21 mouse cellular contexts compared by ENCODE assay signal in the genomic region with DNA sequence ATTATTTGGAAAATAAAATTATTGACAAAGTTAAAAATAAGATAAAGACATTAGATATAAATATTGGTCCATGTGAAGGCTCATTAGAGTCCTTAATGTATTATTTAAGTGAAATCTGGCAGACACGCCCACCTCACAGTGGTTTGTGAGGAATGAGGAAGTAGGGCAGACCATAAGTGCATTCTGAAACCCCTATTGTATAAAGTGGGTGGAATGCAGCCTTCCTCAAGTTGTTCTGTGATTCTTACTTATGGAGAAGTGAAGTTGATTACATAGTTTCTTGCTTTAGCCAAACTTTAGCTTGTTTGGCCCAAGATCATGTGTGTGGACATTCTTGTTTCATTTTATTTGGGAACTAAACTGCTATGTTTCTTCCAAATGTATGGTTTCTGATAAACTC.
A peak's percentile ranks its signal among the peaks of the same experiment; 100 is the strongest.
DNase-seq lines count a peak whose midpoint lies in the region; ATAC-seq and TF ChIP-seq lines count a peak whose summit lies in the region.
"Had no signal": no experiment of that assay in that cellular context is flagged by ENCODE, and none has a peak within 500 bp of the region (broad histone marks: within the 10 kb centered on the region; RNA-seq: fewer than 3 reads in every experiment).

No protein-coding gene starts in this region.

- H3K27me3 ChIP-seq in lung, embryonic 16.5 days (ENCODE audit: control insufficient read depth, insufficient read depth, low read depth, low read length), result no peaks in the 10 kb centered on the region
- no peaks in the 10 kb centered on the region for H3K27me3 ChIP-seq in splenic B cell, adult 2 months (ENCODE audit: control insufficient read depth, insufficient read depth, low read length, poor library complexity, severe bottlenecking)
- H3K27me3 ChIP-seq in liver, embryonic 11.5 days (replicated peaks; ENCODE audit: control insufficient read depth, insufficient read depth, low read length), result no peaks in the 10 kb centered on the region
- H3K27me3 ChIP-seq: forebrain, embryonic 15.5 days; heart, embryonic 15.5 days; midbrain, embryonic 12.5 days had no signal

- H3K4me2 ChIP-seq in lung, embryonic 16.5 days (ENCODE audit: low read depth, low read length), result no peak overlapping the region
- H3K4me2 ChIP-seq in liver, embryonic 11.5 days, result no peak overlapping the region
- H3K4me2 ChIP-seq: forebrain, embryonic 15.5 days; heart, embryonic 15.5 days; midbrain, embryonic 12.5 days had no signal

- H3K4me1 ChIP-seq in lung, embryonic 16.5 days (replicated peaks; ENCODE audit: control insufficient read depth, insufficient read depth, low read length), result 0 out of 2 replicates have a peak, but pooled peaks cover 2% of the 10 kb centered on the region
- H3K4me1 ChIP-seq in lung, adult 2 months (ENCODE audit: control insufficient read depth, insufficient read depth, low read length), result no peaks in the 10 kb centered on the region
- H3K4me1 ChIP-seq in liver, embryonic 11.5 days (replicated peaks; ENCODE audit: control insufficient read depth, insufficient read depth, low read length), result no peaks in the 10 kb centered on the region
- H3K4me1 ChIP-seq: forebrain, embryonic 15.5 days; hindbrain, embryonic 10.5 days; midbrain, embryonic 12.5 days had no signal

- peak overlapping the region; percentile 34 for H3K27ac ChIP-seq in lung, embryonic 16.5 days (ENCODE audit: low read length)
- no peak overlapping the region for H3K27ac ChIP-seq in liver, embryonic 11.5 days (ENCODE audit: low read depth, low read length)
- H3K27ac ChIP-seq: forebrain, embryonic 15.5 days; heart, embryonic 15.5 days; hindbrain, embryonic 10.5 days; midbrain, embryonic 12.5 days had no signal

- H3K9ac ChIP-seq in lung, embryonic 16.5 days (ENCODE audit: low read length), result no peak overlapping the region
- no peak overlapping the region for H3K9ac ChIP-seq in liver, embryonic 11.5 days (ENCODE audit: low read depth, low read length)
- H3K9ac ChIP-seq: forebrain, embryonic 15.5 days; heart, embryonic 15.5 days; midbrain, embryonic 12.5 days had no signal

- peaks cover 7% of the 10 kb centered on the region; the same call in 1 of the 2 replicates for H3K36me3 ChIP-seq in lung, embryonic 16.5 days (ENCODE audit: control insufficient read depth, insufficient read depth, low read length)
- no peaks in the 10 kb centered on the region for H3K36me3 ChIP-seq in splenic B cell, adult 2 months (ENCODE audit: control insufficient read depth, insufficient read depth, low read length, poor library complexity, severe bottlenecking)
- 0 out of 2 replicates have a peak, but pooled peaks cover 2% of the 10 kb centered on the region for H3K36me3 ChIP-seq in liver, embryonic 11.5 days (ENCODE audit: control insufficient read depth, insufficient read depth, low read length)
- H3K36me3 ChIP-seq: heart, embryonic 15.5 days had no signal

- no peak for DNase-seq in lung, adult 2 months
- DNase-seq in MEL-GATA-1-ER (ENCODE audit: extremely low read depth, low read depth), result peak; percentile 56
- peak; percentile 55 for DNase-seq in splenic B cell, adult 2 months (ENCODE audit: low read depth, low spot score)
- DNase-seq in gastrocnemius, postnatal 4 days (ENCODE audit: low spot score in 2 of 2), result no peak
- DNase-seq in liver, embryonic 11.5 days (ENCODE audit: low spot score), result no peak
- DNase-seq in layer of hippocampus, postnatal 36 days, result no peak
- DNase-seq: adrenal gland, postnatal 25 days; cerebellum, adult 9-10 months; embryo, embryonic 11 days; heart, adult 11 months; kidney, adult 9 months; kidney, postnatal 36 days; liver had no signal

- no peaks in the 10 kb centered on the region for H3K9me3 ChIP-seq in lung, embryonic 16.5 days (ENCODE audit: control insufficient read depth, low read length)
- no peaks in the 10 kb centered on the region for H3K9me3 ChIP-seq in liver, embryonic 11.5 days (ENCODE audit: control insufficient read depth, low read length)
- H3K9me3 ChIP-seq: forebrain, embryonic 15.5 days; heart, embryonic 15.5 days; hindbrain, embryonic 10.5 days; midbrain, embryonic 12.5 days had no signal

- TF ChIP-seq POLR2A in lung, adult 2 months (IDR thresholded peaks at IDR 0.05; ENCODE audit: borderline replicate concordance, extremely low read depth, low read depth, low read length), result no peak

- peak; percentile 71 for ATAC-seq in lung, embryonic 16.5 days (ENCODE audit: low read depth)
- ATAC-seq in granulocyte monocyte progenitor cell, adult 5-6 weeks (replicated peaks; ENCODE audit: poor library complexity, severe bottlenecking), result peak; percentile 98
- ATAC-seq in liver, embryonic 11.5 days (replicated peaks; ENCODE audit: low FRiP score), result no peak
- ATAC-seq: activated CD4-positive, CD25-positive, alpha-beta regulatory T cell, adult 4 months; forebrain, embryonic 15.5 days had no signal

- H3K4me3 ChIP-seq in lung, embryonic 16.5 days (ENCODE audit: low read length), result no peak overlapping the region
- H3K4me3 ChIP-seq in lung, adult 2 months (replicated peaks; ENCODE audit: extremely low read depth, low read depth, low read length), result no peak overlapping the region
- no peak overlapping the region for H3K4me3 ChIP-seq in liver, embryonic 11.5 days (ENCODE audit: low read depth, low read length)
- H3K4me3 ChIP-seq: erythroblast, embryonic 14.5 days; forebrain, embryonic 15.5 days; heart, embryonic 15.5 days; hindbrain, embryonic 10.5 days; midbrain, embryonic 12.5 days had no signal

- TF ChIP-seq CTCF in lung, adult 2 months (IDR thresholded peaks at IDR 0.05; ENCODE audit: insufficient read depth, low read length), result no peak

- WGBS in lung, embryonic 16.5 days, result 49% methylated on average over 1 of the region's 1 CpGs
- WGBS in lung, adult 2 months, result 67% methylated on average over 1 of the region's 1 CpGs
- WGBS in liver, embryonic 11.5 days, result 77% methylated on average over 1 of the region's 1 CpGs

Comparison
In these comparisons a context has a peak if more than half of its experiments do, and no peak if none do; other contexts are left out.
1. DNase-seq: peak in MEL-GATA-1-ER (single experiment) and splenic B cell, adult 2 months (single experiment); none in lung, adult 2 months (single experiment), gastrocnemius, postnatal 4 days (0 of 2), liver, embryonic 11.5 days (single experiment) and layer of hippocampus, postnatal 36 days (0 of 2).